Mouse (Mus musculus) cerebellum, adult 2 months (tissue): ENCODE data around the gene Cisd1.

Experiments
- CTCF ChIP-seq: fragments of 200-500 bp; IDR thresholded peaks from 2 replicates; pipeline ENCODE4 v1.5.1; 2011; ENCODE audit warnings: low read depth, mild to moderate bottlenecking, control low read depth, low read length, moderate library complexity, borderline replicate concordance; ENCODE audit not compliant: insufficient read depth
- POLR2A ChIP-seq: fragments of 200-500 bp; IDR thresholded peaks from 2 replicates; pipeline ENCODE4 v1.6.1; 2011; ENCODE audit warnings: low read length, control low read depth, borderline replicate concordance; ENCODE audit not compliant: insufficient read depth

DNA sequence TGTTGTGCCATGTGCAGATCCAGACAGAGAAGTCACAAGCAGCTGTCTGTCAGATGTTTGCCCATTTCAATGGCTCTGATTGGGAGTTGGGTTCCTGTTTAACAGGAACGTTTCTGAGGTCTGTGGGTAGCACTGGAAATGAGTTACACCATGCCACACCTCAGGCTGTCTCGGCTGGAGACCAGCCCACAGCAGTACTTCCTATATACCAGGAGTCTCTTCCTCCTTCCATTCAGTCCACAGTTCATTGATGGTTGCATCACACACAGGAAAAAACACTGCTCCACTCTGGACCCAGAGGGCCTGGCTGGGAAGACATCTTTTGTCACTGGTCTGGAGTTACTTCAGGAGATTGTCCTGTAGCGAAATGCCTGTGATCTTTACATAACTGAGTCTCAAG is 24.7 kb upstream of the Cisd1 start:
- TF ChIP-seq CTCF: no peak
- no peak for TF ChIP-seq POLR2A
